Mouse (Mus musculus) megakaryocyte, adult 5-6 weeks (primary cell): ENCODE measurements around the gene Hivep2. TPM values are rescaled to one million over a fixed set of nuclear protein-coding genes. Genes with fewer than 3 reads are reported as not detected.

Experiments
- ATAC-seq: 2 replicates; pipeline ENCODE4 v1.8.0; 2016; ENCODE audit warnings: mild to moderate bottlenecking, inconsistent platforms; ENCODE audit not compliant: poor library complexity, severe bottlenecking
- total RNA-seq, 2 experiments: library from RNA; stranded (forward) in 1 of 2; stranded (reverse) in 1 of 2; fragments of 153-499, 151-499 nt in 1 of 2; fragments of 221-1000, 200-1000 nt in 1 of 2; gene quantifications; 2 replicates each; pipeline versions ENCODE4 v1.2.3 to v1.2.4; 2015 to 2017

The Hivep2 gene
- total RNA-seq, 2 experiments from 2014 or later, result 2.0 to 5.2 TPM

- no peak for ATAC-seq
These were observed 80.3 kb downstream of the Hivep2 start for GRCm38 (mm10) chr10:14046171-14046651.

GRCm38 (mm10) chr10:14046935-14047334, 81.1 kb downstream of the Hivep2 start:
- no peak for ATAC-seq

GRCm38 (mm10) chr10:14047661-14048060, 81.8 kb downstream of the Hivep2 start:
- ATAC-seq, result no peak

GRCm38 (mm10) chr10:14048322-14048915, 82.5 kb downstream of the Hivep2 start:
- ATAC-seq, result no peak

GRCm38 (mm10) chr10:14048916-14049445, 83.1 kb downstream of the Hivep2 start:
- no peak for ATAC-seq

- no peak for ATAC-seq
These were observed 83.8 kb downstream of the Hivep2 start for GRCm38 (mm10) chr10:14049686-14050085.

GRCm38 (mm10) chr10:14050586-14050985, 84.7 kb downstream of the Hivep2 start:
- no peak for ATAC-seq

- no peak for ATAC-seq
These were observed 86.3 kb downstream of the Hivep2 start for GRCm38 (mm10) chr10:14052109-14052689.

- ATAC-seq, result no peak
These were observed 89.0 kb downstream of the Hivep2 start for GRCm38 (mm10) chr10:14054860-14055259.

GRCm38 (mm10) chr10:14055533-14055981, 89.7 kb downstream of the Hivep2 start:
- peak; percentile 86 for ATAC-seq

GRCm38 (mm10) chr10:14056057-14056456, 90.2 kb downstream of the Hivep2 start:
- no peak for ATAC-seq

- no peak for ATAC-seq
These were observed 90.9 kb downstream of the Hivep2 start for GRCm38 (mm10) chr10:14056584-14057451.

GRCm38 (mm10) chr10:14057841-14058605, 92.1 kb downstream of the Hivep2 start:
- ATAC-seq, result no peak

GRCm38 (mm10) chr10:14058742-14059141, 92.9 kb downstream of the Hivep2 start:
- no peak for ATAC-seq

GRCm38 (mm10) chr10:14059581-14059980, 93.7 kb downstream of the Hivep2 start:
- no peak for ATAC-seq

GRCm38 (mm10) chr10:14060302-14060701, 94.4 kb downstream of the Hivep2 start:
- no peak for ATAC-seq

- ATAC-seq, result no peak
These were observed 97.4 kb downstream of the Hivep2 start for GRCm38 (mm10) chr10:14063226-14063625.

GRCm38 (mm10) chr10:14064759-14065395, 99.0 kb downstream of the Hivep2 start:
- ATAC-seq, result no peak

- ATAC-seq, result no peak
These were observed 101.9 kb downstream of the Hivep2 start for GRCm38 (mm10) chr10:14067802-14068201.

GRCm38 (mm10) chr10:14070498-14071079, 104.7 kb downstream of the Hivep2 start:
- ATAC-seq, result no peak
